Mouse (Mus musculus) heart, adult 9 months (tissue): ENCODE data around the gene Ndufs8.
A peak's percentile ranks its signal among the peaks of the same experiment; 100 is the strongest.

Experiments
- DNase-seq, 2 experiments: peaks; one replicate each; pipeline ENCODE4 v3.0.0; 2022; ENCODE audit warnings: low spot score in 2 of 2

Gene Ndufs8

DNA sequence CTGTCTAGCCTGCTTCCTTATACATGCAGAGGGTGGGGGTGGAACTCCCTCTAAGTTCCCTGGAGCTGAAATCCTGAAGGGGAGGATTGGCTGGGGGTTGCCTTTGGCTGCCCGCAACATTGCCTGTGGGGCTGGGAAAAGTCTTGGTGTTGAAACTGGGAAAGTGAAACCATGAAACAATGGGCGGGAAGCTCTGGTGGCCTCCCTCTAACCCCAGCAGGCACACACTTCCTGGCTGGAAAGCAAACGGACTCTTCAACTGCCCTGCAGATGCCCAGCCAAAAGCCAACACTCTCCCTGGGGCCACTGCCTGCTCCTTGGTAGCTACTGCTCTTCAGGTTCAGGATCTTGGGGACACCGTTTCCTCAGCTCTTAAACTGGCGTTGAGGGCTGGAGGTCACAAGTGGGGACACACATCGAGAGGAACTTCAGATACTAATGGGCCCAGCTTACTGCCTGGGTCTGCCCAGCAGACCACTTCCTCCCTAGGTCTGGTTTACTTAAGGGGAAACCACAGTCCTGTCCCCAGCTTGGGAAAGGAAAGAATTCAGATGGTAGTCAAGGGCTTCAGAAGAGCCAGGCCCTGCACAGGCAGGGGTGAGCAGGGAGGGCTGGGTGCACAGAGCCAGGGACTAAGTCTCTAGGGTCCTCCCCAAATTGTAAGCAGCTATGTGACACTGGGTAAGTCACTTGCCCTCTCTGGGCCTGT is 7.2 kb downstream of the Ndufs8 start:
- DNase-seq = peak; percentile 76 to 77

DNA sequence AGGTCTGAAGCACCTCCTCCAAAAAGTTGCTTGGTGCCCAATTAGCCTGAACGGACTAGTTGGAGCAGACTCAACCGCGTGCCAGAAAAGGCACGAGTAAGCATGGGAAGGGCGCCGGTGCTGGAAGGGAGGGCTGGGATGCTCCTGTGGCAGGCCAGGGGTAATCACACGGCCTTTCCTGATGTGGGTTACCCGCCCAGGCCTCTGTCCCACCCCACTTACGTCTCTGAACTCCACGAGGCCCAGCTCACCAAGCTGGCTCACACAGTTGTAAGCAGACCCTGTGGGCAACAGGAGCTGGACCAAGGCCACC is 8.3 kb downstream of the Ndufs8 start:
- DNase-seq = no peak

DNA sequence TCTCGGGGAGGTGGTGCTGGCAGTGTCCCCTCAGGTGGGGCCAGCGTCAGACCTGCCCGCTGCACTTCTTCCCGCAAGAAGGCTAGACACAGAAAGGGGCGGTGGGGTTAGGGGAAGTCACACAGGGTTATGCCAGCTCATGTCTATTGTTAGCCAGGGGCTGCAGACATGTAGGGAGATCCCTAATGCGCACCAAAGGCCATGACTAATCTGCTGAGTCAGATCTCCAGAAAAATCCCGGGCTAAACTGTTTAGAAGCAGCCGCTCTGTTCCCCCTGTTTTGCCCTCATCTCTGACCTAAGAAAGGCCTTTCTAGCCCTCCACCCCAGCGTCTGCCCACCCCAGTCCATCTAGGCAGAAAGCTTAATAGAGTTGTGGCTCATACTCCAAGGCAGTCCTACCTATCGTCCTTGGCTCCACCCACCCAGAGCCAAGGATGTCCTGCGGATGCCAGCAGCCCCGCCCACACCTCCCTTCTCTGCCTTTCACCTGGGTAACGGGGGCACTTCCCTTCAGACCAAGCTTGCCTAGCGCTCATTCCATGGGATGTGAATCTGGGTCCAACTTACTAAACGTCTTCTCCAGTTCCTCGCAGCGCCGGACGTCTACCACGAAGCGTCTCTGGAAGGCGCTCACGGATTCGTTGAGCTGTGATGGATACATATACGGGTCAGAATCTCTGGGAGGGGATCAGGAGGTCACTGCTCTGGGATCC is 8.8 kb downstream of the Ndufs8 start:
- no peak for DNase-seq

DNA sequence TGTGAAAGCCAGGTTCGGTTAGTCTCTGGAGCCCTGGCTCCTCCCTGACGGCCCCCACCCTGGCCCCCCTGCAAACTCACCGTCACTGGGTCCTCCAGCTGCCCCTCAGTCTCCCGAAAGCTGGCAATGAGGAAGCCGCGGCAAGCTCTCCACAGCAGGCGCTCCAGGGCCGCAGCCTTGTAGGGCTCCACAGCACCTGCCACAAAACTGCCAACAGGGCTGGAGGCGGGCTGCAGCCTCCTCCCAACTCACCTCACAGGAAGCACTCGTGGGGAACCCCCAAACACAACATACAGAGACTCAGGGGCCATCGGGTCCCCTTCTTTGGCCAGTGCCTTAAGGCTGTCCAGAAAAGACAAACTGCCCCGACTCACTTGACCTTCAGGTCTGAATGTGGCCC is 9.6 kb downstream of the Ndufs8 start:
- DNase-seq = no peak

DNA sequence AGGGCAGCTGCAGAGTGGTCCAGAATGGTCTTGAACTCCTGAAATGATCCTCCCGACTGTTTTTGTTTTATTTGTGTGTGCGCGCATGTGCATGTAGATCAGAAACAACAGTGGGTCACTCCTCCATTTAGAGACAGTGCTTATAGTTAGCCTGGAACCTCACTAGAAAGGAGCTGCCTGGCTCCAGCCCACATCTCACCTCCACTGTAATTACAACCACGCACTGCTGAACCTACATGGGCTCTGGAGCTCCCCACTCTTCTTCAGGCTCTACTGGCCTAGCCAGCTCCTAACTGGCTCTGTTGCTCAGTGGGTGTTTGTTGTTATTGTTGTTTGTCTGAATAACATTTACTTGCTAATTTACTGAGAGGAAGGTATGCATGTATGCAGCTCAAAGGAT is 13.0 kb downstream of the Ndufs8 start:
- no peak for DNase-seq

DNA sequence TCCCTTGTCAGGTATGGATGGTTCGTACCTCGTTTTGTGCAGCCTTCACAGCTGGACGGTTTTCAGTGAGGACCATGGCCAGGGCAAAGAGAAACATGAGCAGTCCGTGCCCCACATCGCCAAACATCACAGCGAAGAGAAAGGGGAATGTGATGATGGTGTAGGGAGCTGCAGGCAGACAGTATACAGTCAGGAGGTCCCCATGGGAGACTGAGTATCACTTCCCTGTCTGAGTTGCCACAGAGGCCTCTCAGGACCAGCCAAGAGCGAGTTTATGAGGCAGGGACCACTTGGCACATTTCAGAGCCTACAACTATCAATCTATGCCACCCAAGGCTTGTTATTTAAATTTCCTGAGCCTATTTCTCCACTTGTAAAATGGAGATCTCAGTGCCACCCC is 13.6 kb downstream of the Ndufs8 start:
- no peak for DNase-seq

DNA sequence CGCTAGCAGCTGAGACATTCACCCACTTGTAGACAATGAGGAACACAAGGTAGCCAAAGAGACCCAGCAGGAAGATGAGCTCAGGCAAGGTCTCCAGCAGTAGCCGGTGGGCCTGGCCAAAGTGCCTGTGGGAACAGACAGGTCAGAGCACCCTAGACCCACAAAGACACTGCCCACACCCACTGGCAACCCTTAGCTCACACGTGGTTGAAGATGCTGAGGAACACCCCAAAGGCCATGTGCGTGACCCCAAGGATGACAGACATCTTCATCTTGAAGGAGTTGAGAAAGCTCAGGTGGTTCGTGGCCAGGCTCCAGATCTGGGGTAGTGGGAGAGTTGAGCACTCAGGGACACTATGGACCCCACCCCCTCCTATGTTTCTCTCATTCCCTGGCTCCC is 15.0 kb downstream of the Ndufs8 start:
- no peak for DNase-seq

DNA sequence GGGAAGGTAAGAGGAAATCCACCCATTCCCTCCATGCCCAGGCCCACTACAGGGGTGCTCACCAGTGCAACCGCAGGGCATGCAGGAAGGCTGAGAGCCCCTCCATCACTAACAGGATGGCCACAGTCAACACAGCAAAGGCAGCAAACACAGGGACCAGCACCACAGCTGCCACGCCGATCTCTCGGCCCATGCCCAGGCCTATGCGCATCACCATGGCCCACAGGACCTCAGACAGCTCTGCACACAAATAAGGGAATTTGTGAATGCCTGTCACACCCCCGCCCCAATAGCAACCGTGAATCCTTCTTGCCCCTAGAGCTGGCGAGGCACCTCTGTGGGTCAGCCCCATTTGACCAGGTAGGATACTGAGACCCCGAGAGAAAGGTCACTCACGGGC is 16.4 kb downstream of the Ndufs8 start:
- DNase-seq = no peak

DNA sequence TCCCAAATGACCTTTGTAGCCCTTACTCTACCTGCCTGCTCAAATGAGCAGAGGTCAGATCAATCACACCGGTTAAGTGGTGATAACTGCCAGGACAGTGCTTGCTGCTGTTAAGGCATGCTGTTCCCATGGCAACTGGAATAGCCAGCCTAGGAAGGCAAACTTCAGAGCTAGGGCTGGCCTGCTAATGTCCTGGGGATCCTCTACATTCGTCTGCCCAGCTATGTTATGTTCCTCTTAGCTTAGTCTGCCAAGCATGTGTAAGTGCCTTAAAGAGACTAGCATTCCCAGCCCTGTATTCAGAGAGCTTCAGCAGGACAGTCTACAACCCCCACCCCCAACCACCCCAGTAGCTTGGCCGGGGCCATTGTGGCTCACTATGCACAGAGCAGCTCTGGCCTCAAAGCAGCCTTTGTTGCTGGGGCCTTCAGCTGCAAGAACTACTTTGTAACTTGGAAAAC is 17.4 kb downstream of the Ndufs8 start:
- DNase-seq = no peak

DNA sequence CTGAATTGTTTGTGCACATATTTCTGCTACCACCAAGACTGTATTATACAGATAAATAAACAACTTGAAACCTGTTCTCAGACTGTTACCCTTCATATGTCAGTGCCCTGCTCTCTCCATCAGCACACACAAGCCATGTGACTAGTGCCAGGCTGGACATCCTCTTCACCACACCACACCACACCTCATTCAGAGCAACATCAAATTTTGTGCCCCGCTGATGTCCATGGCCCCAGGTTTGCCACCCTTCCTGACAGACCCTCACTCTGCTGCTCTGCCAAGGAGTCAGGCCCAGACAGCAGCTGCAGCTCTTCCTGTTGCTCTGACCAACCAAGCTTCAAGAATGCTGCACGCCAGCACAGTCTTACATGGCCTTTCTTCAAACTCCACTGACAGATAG is 18.3 kb downstream of the Ndufs8 start:
- no peak for DNase-seq

DNA sequence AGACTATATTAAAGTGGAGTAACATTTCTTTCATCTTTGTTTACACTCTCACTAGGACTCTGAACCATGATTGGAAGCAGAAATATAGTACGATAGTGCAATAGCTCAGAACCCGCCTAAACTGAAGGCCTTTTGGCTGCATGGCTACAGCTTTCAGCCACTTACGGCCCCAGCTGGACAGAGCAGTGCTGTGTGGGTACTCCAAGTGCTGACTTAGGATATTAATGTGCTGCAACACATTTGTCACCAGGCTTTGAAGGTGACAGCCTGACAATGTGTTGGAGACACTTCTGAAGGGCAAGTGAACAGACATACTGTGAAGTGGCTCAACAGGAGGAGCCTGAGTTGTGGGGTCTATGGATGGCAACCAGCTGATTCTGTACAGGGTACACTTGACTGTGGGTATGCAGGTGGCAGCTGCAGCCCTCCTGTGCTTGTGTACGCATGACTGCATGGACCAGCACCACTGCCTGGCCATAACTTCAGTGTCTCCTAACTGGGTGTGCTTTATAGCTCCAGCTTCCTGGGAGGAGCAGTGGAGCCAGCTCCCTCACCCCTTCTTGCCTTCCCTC is 18.9 kb downstream of the Ndufs8 start:
- no peak for DNase-seq

DNA sequence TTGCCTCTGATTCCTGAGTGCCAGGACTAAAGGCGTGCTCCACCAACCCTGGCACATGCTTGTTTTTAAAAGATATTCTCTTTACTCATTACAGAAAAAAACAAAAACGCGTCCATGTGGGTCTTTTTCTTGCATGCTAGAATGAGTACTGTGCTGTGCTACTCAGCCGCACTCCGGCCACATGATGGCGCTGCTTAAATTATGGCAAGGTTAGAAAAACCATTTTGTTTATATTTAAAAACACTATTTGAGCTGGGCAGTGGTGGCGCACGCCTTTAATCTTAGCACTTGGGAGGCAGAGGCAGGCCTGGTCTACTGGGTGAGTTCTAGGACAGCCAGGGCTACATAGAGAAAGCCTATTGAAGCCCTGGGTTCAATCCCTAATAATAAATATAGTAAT is 22.4 kb downstream of the Ndufs8 start:
- no peak for DNase-seq

DNA sequence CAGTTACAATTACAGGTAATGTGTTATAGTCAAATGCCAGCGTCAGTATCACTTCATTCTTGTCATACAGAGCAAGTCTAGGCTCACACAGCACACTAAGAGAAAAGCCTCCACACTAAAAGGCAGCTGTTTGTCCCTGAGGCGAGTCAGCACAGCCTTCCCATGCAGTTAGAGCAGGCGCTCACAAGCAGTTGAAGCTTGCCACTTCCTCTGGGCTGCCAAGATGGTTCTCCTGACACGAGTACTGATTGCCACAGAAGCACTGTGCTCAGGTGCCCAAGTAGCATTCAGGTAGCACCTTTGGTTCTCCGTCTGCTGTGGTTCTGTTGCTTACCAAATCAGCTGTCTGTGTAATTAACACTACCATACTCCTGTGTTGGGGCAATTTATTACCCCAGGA is 23.5 kb downstream of the Ndufs8 start:
- DNase-seq = no peak

DNA sequence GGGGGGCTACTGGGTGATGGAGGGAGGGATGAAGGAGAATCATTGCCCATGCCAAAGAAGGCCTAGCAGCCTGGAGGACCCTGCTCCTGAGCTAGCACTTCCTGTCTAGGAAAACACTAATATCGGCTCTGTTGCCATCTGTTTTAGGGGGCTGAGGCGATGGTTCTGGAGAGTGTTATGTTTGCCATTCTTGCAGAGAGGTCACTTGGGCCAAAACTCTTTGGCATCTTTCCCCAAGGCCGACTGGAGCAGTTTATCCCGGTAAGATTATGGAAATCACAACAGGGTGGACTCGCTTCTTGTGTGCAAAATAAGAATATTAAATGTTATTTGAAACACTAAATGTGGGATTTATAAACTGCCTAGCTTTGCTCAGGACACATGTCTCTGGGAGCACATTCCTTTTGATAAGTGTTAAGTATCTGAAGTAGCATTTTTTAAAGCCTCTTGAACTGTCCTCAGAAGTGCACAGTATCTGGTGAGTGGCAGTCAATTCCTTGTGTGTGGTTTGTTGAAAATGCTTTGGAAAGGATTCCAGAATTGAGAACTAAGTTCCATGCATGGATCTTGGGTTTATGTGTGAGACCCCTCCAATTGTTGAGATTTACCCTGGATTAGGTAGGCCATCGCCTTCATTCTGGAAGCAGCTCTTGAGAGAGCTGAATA is 28.1 kb downstream of the Ndufs8 start:
- no peak for DNase-seq

DNA sequence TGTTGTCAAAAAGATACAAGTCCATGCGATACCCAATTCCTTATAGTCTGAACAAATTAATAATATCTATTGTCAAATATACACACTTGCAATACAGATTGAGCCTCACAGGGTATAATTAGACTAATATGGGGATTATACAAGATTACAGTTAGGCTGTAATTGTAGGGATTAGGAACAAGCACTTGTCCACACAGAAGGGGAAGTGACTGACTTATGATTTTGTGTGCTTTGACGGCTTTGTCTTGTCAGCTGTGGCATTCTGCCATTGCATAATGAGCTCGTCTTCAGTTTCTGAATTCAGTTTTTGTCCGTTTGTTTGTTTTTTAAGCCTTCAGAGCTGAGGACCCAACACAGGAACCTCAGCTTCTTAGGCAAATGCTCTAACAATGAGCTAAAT is 30.4 kb downstream of the Ndufs8 start:
- no peak for DNase-seq

DNA sequence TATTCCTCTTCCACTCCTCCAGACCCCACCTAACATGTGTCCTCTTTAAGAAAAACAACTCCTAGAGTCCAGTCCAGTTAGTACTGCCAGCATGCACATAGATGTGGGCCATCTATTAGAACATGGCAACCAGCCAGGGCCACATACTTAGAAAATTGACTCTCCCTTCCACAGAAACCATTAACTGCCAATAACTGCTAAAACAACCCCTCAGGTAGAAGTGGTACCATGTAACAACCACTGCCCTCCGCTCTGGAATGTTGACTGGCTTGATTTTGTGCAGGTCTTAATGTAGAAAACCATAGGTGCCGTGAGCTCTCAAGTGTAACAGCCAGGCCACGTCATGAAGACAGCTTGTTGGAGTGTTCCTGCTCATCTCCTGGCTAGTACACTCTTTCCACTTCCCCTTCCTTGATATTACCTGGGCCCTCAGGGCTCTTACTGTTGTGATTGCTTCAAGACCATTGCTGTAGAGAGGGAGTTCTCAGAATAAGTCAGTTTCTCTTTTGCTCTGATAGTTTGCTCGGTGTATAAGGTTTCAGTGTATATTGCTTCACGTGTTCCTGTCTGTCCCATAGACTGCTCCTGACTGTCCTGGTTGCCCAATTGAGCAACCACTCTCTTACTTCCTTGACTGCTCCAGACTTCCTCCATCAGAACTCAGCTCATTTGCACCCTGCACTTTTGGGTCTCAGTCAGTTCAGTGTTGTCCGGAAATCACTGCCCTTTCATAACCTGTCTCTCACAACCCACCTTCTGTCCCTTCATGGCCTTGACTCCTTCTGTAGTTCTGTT is 32.3 kb downstream of the Ndufs8 start:
- DNase-seq = no peak

DNA sequence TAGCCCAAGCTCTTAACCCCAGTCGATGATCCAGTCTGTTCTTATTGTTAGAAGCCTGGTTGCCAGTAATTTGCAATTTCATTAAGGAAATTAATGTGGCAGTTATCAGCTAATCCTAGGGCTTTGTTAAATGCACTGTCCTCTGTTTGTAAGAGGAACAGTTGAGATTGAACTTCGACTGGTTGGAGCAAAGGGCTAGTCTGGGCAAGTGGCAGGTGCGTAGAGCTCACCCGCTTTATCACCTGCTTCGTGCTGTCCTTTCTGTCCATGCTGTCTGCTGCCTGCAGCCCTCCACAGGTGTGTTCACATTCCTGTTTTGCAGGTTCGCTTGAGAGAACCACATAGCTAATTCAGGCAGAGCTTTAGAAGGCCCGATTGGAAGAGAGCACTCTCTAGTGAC is 37.5 kb downstream of the Ndufs8 start:
- DNase-seq = no peak

DNA sequence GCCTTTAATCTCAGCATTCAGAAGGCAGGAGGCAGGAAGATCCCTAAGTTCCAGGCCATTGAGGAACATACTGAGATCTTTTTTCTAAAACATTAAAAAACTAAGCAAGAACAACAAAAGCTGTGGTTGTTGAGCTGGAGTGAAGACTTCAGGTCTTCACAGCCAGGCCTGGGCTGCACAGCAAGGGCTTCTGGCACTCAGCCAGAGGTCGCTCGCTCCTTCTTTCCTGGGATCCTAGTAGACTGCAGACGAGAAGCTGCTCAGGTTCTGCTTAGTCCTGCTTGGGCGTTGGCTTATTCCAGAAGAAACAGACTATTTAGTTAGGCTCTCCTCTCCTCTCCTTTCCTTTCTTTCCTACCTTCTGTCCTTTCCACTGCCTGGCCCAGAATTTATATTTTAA is 40.2 kb downstream of the Ndufs8 start:
- no peak for DNase-seq

DNA sequence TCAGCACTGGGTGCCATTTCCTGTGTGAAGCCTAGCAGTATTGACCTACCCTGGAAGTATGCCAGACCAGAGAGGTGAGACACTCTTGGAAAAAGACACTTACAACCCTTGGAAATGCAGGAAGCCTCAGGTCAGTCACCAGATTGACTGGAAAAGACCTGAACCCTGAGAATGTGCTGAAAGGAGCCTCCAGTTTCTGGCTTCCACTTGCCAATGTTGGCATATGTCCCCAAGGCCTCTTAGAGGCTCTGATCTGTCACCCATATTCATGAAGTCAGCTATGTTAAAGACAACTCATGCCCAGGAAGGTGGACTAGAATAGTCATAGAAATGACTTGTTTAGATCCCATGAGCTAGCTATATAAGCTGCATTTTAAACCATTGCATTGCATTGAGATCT is 41.1 kb downstream of the Ndufs8 start:
- DNase-seq = no peak

DNA sequence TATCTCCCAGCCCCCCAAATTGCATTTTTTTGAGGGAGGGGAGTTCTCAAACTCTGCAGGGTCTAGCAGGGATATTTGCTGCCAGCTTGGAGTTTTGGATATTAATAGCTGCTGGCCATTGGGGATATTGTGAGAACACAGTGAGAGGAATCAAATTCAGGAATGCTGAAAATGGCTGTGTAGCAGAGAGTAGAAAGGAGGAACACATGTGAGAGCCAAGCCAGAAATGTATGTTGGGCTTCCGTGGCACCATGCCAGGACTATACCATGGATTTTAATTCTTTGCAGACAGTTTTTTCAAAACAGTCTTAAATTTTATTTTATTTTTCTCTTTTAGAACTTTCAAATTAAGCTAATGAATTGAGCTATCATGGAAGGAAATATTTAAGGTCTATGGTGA is 44.3 kb downstream of the Ndufs8 start:
- DNase-seq = no peak

DNA sequence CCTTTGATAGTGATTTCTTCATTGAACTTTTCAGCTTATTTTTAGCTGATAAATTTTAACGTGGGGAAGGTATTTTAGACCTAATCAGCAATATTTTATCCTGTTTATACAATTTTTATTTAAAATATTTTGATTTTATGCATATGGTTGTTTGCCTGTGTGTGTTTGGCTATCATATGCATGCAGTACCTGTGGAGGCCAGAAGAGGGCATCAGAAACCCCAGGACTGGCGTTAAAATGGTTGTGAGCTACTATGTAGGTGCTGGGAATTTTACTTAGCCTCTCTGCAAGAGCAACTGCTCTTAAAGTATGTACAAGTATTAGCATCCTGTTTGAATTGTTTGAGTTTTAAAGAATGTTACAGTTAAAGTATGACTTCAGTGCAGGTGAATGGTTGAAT is 47.6 kb downstream of the Ndufs8 start:
- no peak for DNase-seq

DNA sequence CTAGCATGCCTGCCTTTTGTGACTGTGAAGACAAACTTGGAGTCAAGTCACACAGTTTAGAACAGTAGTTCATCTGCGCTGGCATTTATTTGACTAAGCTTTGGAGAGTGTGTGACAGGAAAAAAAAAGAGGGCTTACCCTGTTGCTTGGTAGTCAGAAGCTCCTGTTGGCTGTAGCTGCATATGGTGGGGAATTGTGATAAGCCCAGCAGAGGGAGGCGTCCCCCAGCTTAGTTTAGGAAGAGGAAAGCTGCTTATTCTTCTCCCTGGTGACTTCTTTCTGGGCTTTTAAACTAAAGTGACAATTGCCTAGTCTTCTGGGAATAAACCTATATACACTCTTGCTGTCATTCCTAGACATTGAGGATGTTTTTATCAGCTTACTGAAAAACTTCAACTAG is 49.9 kb downstream of the Ndufs8 start:
- DNase-seq = no peak
